Mouse (Mus musculus) erythroblast, embryonic 14.5 days (primary cell): ENCODE results near the gene Obscn. TPM values are rescaled to one million over a fixed set of nuclear protein-coding genes. Genes with fewer than 3 reads are reported as not detected.
A peak's percentile ranks its signal among the peaks of the same experiment; 100 is the strongest.

Source experiments
- H3K27me3 ChIP-seq: 2 replicates; pipeline ENCODE4 v1.6.1; 2012; ENCODE audit warnings: inconsistent platforms; ENCODE audit not compliant: control insufficient read depth
- H3K36me3 ChIP-seq: 2 replicates; pipeline ENCODE4 v1.6.1; 2012; ENCODE audit warnings: mild to moderate bottlenecking, inconsistent platforms; ENCODE audit not compliant: control insufficient read depth
- H3K4me1 ChIP-seq: 2 replicates; pipeline ENCODE4 v1.6.1; 2012; ENCODE audit warnings: inconsistent platforms; ENCODE audit not compliant: control insufficient read depth
- H3K4me3 ChIP-seq: replicated peaks from 2 replicates; pipeline ENCODE3; 2012; ENCODE audit warnings: moderate library complexity, mild to moderate bottlenecking, inconsistent platforms
- H3K9me3 ChIP-seq: 2 replicates; pipeline ENCODE4 v1.6.1; 2012; ENCODE audit warnings: low read length, inconsistent platforms, mixed read lengths; ENCODE audit not compliant: control insufficient read depth
- GATA1 ChIP-seq: IDR thresholded peaks from 2 replicates; pipeline ENCODE4 v1.6.1; 2012; ENCODE audit warnings: low read length, inconsistent platforms, mixed read lengths
- TAL1 ChIP-seq: IDR thresholded peaks from 3 replicates; pipeline ENCODE4 v1.6.1; 2012; ENCODE audit warnings: low read length, inconsistent platforms, mixed read lengths
- polyA plus RNA-seq: library from polyadenylated mRNA; stranded (reverse); fragments of >175 nt; gene quantifications from 2 replicates; pipeline ENCODE4 v1.2.3, GENCODE M21; 2012

Gene Obscn
- polyA plus RNA-seq, 1 experiment: 0.01 TPM

GRCm38 (mm10) chr11:58948542-58949479 lies 187.4 kb downstream of the Obscn start, which contains the start of gene Hist3h2ba:
Gene Hist3h2ba (plus strand): TSS chr11:58948920.
- no peaks in the 10 kb centered on the region for H3K36me3 ChIP-seq
- 0 out of 2 replicates have a peak, but pooled peaks cover 2% of the 10 kb centered on the region for H3K9me3 ChIP-seq
- peaks cover 31% of the 10 kb centered on the region for H3K4me1 ChIP-seq
- TF ChIP-seq TAL1: no peak
- TF ChIP-seq GATA1: peak; percentile 66
- H3K4me3 ChIP-seq: peak within 1 kb of the TSS; percentile 64
- H3K27me3 ChIP-seq: peaks cover 91% of the 10 kb centered on the region

DNA sequence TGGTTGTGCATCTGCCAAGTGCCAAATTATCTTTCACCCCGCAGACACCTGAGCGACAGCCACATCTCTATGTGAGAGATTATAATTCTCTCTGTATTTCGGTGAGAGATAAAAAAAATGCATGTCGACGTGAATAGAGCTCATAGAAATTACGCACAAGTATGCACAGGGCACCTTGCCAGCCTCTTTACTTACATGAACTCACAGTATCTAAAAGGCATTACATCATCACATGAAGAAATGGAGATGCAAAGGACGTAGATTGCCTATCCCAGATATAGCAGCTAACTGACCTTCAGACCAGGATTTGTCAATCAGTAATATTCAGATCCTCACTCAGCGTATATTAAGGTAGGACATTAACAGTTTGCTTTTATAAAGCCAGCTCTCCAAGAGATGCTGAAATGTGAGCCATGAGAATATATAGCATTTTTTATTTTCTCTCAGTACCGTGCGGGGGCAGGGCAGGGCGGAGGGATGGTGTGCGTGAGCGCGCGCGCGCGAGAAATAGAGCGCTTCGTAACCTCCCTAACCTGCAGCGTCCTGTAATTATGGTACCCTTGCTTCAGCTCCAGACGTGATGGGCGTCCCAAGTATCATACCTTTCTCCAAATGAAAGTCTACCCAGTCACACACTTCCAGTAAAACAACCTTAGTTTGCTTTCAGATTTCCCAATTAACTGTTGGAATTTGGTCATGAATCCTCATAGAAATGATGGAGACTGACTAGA lies 188.2 kb downstream of the Obscn start:
- peaks cover 24% of the 10 kb centered on the region for H3K4me1 ChIP-seq
- H3K36me3 ChIP-seq: no peaks in the 10 kb centered on the region
- TF ChIP-seq GATA1: no peak
- no peak for TF ChIP-seq TAL1
- H3K9me3 ChIP-seq: 0 out of 2 replicates have a peak, but pooled peaks cover 2% of the 10 kb centered on the region
- H3K27me3 ChIP-seq: peaks cover 98% of the 10 kb centered on the region
- H3K4me3 ChIP-seq: peak overlapping the region; percentile 63

DNA sequence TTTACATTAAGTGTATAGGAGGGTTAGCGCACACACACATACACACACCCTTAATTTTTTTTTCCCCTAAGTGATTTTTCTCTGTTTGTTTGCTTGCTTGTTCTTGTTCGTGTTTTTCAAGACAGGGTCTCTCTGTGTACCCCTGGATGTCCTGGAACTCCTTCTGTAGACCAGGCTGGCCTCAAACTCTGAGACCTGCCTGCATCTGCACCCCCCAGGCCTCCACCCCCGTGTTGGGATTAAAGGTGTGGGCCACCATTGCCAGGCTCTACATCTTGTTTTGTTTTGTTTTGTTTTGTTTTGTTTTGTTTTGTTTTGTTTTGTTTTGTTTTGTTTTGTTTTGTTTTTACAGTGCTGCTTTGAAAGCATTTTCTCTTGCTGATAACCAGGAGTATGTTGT lies 188.9 kb downstream of the Obscn start:
- peaks cover 98% of the 10 kb centered on the region for H3K27me3 ChIP-seq
- H3K36me3 ChIP-seq: no peaks in the 10 kb centered on the region
- peaks cover 21% of the 10 kb centered on the region for H3K4me1 ChIP-seq
- H3K9me3 ChIP-seq: 0 out of 2 replicates have a peak, but pooled peaks cover 2% of the 10 kb centered on the region
- no peak for TF ChIP-seq TAL1
- TF ChIP-seq GATA1: no peak
- H3K4me3 ChIP-seq: no peak overlapping the region

Other genes with a start within 250 kb of the Obscn start
- 0.07 and 0.10 TPM in 2 replicates for gene Zfp39, start 232.2 kb downstream of the Obscn start, polyA plus RNA-seq
- 3.0 and 3.5 TPM in 2 replicates for gene Btnl10, start 218.5 kb downstream of the Obscn start, polyA plus RNA-seq
- gene Rnf187, start 197.5 kb downstream of the Obscn start, polyA plus RNA-seq: 58.5 and 75.1 TPM in 2 replicates
- 5.1 and 5.4 TPM in 2 replicates for gene Hist3h2ba, start 187.5 kb downstream of the Obscn start, polyA plus RNA-seq
- 5.7 and 9.8 TPM in 2 replicates for gene Hist3h2a, start 181.7 kb downstream of the Obscn start, polyA plus RNA-seq
- 0.14 TPM in 1 of 2 replicates, not detected in the other for gene Trim17, start 181.7 kb downstream of the Obscn start, polyA plus RNA-seq
- 1.0 and 1.2 TPM in 2 replicates for gene Trim11, start 158.3 kb downstream of the Obscn start, polyA plus RNA-seq
- gene Iba57, start 27.3 kb upstream of the Obscn start, polyA plus RNA-seq: 2.9 and 3.3 TPM in 2 replicates
- gene Gjc2, start 46.8 kb upstream of the Obscn start, polyA plus RNA-seq: 0.03 TPM in 1 of 2 replicates, not detected in the other
- gene Guk1, start 55.8 kb upstream of the Obscn start, polyA plus RNA-seq: 1.9 and 3.8 TPM in 2 replicates
- gene Mrpl55, start 66.1 kb upstream of the Obscn start, polyA plus RNA-seq: 4.0 and 5.3 TPM in 2 replicates
- 6.9 and 8.6 TPM in 2 replicates for gene 2310033P09Rik, start 71.9 kb upstream of the Obscn start, polyA plus RNA-seq
- gene Arf1, start 91.9 kb upstream of the Obscn start, polyA plus RNA-seq: 10.0 and 10.5 TPM in 2 replicates
- gene Wnt3a, start 154.3 kb upstream of the Obscn start, polyA plus RNA-seq: 0.02 TPM in 1 of 2 replicates, not detected in the other
- gene Wnt9a, start 170.5 kb upstream of the Obscn start, polyA plus RNA-seq: not detected in 2 replicates
- gene Prss38, start 239.3 kb upstream of the Obscn start, polyA plus RNA-seq: 0.06 TPM in 1 of 2 replicates, not detected in the other